Mouse (Mus musculus) ES-E14 (cell line): ENCODE data around the gene Pgam1.

Experiments used
- CHD2 ChIP-seq: IDR thresholded peaks from 2 replicates; pipeline ENCODE4 v1.6.1; 2014; ENCODE audit warnings: mild to moderate bottlenecking, low read depth, low read length, inconsistent platforms
- HCFC1 ChIP-seq: IDR thresholded peaks from 2 replicates; pipeline ENCODE4 v1.6.1; 2012; ENCODE audit warnings: low read length, inconsistent platforms, borderline replicate concordance; ENCODE audit not compliant: insufficient read depth
- ZC3H11A ChIP-seq: IDR thresholded peaks from 2 replicates; pipeline ENCODE4 v1.6.1; 2012; ENCODE audit warnings: low read depth, mild to moderate bottlenecking, inconsistent platforms, low read length, borderline replicate concordance
- ZNF384 ChIP-seq: IDR thresholded peaks from 2 replicates; pipeline ENCODE4 v1.6.1; 2012; ENCODE audit warnings: low read depth, low read length, inconsistent platforms

- TF ChIP-seq CHD2 (no peak), ZC3H11A (no peak), HCFC1 (no peak), ZNF384 (no peak)
Observed at GRCm38 (mm10) chr19:41908736-41909135, 3.0 kb upstream of the Pgam1 start.
